Mouse (Mus musculus): ENCODE results near the gene Atpaf2.
A peak's percentile ranks its signal among the peaks of the same experiment; 100 is the strongest.
"Not testable (repeated sequence)": the region's sequence is repeated elsewhere in the genome, so short reads cannot be mapped to it uniquely, and the experiment has no call there.

The Atpaf2 gene

DNA sequence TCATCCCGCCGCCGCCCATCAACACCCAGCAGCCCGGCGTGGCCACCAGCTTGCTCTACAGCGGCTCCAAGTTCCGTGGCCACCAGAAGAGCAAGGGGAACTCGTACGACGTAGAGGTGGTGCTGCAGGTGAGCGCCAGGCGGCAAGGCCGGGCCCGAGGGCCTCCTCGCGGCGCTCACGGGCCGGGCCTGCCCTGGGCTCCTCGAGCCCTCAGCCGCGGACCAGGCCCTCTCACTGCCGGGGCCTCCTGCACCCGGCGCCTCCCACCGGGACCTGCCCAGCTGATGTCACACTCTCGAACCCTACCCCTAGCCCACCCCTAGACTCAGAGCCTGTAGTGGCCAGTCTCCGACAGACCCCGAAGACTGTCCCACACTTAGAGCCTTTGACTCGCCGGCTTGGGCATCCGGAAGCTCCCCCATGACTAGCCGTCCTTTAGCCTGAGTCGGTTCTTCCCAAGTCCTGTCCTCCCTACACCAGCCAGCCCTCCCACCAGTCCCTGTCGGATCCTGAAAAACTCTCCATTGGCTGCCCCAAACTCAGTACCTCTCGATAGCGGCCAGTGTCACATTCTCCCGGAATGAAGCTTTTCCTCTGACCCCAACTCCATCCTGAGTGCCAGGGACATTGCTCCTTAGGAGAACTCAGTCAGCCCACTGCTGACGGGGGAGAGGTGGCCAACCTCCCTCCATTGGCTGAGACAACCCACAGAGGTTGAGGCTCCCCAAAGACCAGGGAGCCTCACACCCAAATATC lies at the start of gene Atpaf2:
Gene Atpaf2 (minus strand): TSS at position 741 of the 756 bp plus-strand sequence.
- peak; percentile 52 for DNase-seq

DNA sequence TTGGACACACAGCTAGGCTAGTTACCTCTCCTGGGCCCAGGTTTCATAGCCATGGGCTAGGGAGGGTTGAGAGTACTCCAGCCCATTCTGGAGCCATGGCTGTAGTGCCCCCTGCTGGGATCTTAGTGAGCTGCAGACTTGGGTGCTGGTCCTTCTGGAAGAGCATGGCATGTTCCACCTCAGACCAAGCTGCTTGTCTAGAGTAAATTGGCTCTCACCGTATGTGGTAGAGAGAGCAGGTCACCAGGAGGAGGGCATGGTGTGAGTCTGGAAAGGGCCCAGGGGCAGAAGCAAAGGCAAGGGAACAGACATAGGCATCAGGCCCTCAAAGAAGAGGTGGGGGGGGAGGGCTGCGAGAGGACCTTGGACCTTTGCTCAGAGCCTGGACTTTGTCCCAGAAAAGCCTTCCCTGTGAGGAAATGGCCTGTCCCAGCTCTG lies 47.7 kb upstream of the Atpaf2 start:
- peak; percentile 49 for DNase-seq

DNA sequence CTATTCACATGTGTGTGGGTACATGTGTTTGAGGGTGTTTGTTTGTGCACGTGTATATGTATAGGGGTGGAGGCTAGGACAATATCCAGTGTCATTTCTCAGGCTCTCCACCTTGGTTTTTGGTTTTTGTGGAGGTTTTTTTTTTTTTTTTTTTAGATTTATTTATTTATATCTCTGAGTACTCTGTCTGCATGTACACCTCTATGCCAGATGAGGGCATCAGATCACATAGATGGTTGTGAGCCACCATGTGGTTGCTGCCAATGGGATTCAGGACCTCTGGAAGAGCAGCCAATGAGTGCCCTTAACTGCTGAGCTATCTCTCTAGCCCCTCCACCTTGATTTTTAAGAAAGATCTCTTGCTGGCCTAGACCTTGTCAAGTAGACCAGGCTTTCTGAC lies 39.7 kb upstream of the Atpaf2 start:
- DNase-seq, result peak; percentile 32

DNA sequence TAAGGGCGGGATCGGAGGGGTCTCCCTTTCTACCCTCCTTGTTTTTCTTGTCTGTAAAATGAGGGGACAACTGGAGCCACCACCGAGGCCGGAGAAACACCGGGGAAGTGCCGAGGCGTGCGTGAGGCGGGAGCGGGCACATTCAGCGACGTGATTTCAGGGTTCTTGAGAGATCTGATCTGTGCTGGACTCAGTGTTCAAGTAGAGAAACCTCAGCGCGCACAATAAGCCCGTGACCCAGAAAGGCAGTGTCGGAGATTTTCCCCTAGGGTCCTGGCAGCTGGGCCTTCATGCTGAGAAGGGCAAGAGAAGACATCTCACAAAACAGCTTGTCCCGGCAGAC lies 36.5 kb upstream of the Atpaf2 start:
- no peak for DNase-seq

DNA sequence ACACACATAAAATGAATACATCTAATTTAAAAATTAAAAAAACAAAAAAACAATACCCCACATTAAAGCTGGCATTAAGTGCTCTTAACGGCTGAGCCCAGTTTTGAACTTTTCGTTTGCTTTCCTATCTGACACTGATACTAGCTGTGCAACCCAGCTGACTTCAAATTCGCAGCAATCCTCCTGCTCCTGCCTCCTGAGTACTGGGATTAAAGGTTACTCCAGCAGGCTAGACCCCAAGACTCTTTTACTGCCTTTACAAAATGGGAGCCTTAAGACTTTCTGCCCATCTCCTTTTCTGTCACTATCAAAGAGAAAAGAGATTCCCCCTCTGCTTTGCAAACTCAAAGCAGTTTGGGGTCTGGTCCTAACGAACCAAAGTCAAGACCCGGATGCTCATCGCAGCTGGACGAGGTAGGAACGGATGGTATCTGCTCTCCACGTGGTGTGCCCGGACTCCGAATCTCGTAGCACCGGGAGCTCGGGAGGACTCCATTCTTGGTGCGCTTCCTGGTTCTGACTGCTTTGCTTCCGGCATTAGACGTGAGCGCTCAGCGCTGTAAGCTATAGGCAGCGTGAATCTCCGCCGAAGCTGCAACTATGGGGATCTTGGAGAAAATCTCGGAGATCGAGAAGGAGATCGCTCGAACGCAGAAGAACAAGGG lies 36.0 kb upstream of the Atpaf2 start, which contains the start of gene Drg2:
Gene Drg2 (plus strand): TSS at position 512 of the 665 bp plus-strand sequence.
- peak; percentile 96 for DNase-seq

DNA sequence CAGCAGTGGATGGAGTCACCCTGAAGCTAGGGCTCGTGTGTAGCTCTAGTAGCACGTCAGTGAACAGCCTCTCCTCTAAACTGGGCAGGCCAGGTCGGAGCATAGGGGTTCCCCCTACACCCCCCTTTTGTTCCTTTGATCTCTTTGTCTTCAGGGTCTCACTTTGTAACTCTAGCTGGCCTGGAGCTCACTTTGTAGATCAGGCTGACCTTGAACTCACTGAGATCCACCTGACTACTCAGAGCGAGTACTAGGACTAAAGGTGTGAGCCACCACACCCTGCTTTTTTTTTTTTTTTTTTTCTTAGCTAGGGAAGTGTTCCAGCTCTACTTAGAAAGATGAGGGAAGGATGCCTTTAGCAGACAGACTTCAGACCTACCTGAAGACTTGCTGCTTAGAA lies 25.8 kb upstream of the Atpaf2 start:
- DNase-seq, result no peak

DNA sequence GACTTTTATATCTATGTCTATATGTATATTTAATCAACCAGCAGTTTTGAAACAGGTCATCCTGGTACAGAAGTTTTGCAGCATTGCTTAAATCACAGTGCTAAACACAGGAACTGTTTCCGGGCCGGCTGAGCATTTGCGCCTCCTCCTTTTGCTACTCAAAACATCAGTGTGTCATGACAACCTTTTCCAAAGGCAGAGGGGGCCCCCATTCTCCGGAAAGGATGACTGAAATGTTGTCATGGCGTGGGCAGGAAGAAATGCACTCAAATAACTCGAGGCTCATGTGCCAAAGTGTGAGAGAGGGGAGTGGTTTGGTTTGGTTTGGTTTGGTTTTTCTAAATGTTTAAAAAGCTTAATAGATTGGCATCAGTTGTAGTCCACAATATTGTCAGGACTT lies 24.6 kb upstream of the Atpaf2 start:
- DNase-seq, result no peak

DNA sequence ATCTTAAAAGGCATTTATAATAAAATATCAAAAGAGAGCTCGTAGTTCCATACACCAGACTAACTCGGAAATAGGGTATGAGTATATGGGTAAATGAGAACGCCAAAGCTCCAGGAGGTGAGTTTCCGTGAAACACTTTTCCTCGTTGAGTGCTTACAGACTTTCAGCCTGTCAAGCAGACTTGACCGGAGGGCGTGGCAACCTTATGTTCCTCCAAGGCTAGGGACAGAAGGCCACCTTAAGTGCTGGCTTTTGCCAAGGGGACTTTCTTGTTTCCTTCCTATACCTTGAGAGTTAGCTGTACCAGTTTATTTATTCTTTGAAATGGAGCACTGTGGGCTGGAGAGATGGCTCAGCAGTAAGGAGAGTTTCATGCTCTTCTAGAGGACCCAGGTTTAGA lies 21.9 kb upstream of the Atpaf2 start:
- no peak for DNase-seq

DNA sequence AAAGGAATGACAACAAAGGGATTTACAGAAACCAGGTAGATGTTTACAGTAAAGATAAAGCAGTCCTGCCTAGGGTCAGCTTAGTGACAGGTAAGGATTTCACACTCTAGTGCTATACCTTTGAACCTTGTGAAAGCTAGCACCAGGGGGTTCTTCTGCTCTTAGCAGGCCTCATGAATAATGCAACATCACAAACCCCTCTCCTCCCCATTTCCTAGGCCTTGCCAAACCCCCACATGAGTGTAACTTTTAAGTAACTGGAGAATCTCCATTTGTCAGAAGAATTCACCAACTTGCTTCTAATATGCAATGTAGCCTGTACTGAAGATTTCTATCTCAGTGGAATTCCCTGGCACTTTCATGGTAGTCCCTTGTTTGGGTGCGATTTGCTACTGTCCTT lies 21.4 kb upstream of the Atpaf2 start:
- DNase-seq, result not testable (repeated sequence)

DNA sequence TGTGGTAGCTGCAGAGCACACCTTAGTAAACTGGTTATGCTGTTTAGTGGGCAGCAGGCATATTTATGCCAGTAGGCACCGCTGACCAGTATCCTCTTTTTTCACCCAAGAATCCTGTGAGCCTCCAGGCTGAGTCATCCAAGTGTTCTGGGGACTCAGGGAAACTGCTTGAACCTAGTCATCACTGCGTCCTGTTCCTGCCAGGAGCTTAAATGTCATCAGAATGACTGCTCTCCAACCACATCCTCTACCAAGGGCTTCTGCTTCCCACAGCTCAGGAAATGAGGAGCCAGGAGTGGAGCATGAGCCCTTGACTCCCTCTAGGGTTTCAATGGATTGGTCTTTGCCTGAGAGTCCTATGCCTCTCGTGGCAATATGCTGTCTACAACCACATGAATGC lies 18.4 kb upstream of the Atpaf2 start:
- no peak for DNase-seq

DNA sequence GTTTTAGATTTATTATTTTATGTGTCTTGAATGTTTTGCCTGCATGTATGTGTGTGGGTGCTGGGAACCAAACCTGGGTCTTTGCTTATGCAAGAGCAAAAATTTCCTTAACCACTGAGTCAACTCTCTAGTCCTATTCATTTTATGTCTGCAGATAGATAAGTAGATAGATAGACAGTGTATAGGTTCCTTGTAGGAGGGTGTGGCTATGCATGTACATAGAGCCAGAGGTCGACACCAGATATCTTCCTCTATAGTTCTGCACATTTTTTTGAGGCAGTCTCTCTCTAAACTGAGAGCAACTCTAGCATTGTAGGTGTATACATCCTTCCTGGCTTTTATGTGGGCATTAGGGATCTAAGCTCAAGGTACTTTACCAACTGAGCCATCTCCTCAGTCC lies 16.9 kb upstream of the Atpaf2 start:
- DNase-seq, result no peak

DNA sequence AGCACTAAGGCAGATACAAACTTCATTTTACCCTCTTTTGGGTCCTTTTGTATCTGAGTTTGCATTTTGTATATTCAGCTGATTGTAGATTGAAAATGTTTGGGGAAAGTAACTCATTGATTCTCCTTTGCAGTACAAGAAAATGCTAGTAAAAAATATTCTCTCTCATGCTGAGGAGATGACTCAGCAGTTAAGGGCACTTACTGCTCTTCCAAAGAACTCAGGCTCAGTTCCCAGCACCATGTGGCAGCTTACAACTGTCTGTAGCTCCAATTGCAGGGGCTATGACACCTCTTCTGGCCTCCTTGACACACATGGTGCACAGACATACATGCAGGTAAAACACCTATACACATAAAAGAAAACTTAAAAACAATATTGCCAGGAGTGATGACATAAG lies 15.2 kb upstream of the Atpaf2 start:
- DNase-seq, result no peak

DNA sequence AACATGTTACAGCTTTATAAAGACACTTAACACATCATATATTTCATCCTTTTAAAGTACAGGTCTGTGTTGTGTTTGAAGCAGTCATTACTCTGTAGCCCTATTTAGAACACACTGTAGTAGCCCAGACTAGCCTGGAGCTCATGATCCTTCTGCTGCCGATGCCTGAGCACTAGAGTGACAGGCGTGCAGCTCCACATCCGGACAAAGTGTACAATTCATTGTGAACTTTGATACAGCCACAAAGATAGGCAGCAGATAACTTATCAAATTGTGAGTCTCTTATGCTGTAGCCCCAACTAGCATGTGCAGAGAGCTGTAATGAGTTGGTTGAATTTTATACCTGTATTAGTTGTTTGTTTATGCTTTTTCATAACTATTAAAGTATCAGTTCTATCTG lies 9.4 kb upstream of the Atpaf2 start:
- no peak for DNase-seq

DNA sequence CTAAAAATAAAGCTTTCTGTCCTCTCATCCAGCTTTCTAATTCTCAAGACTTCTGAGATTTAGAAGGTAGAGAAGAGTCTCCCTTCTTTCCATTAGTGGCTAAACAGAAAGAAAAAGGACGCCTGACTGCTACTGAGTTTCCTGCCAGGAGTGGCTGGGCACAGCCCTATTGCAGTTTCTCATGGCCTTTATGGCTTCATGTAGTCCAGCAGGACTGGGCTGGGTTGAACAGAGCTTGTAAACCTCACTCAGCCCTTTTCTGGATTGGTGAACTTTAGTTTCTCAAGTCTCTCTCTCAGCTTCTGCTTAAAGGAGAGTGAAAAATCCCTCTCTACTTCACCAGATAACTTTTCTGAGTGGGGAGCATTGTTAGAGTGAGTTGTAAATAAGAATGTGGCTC lies 8.2 kb upstream of the Atpaf2 start:
- DNase-seq, result no peak

DNA sequence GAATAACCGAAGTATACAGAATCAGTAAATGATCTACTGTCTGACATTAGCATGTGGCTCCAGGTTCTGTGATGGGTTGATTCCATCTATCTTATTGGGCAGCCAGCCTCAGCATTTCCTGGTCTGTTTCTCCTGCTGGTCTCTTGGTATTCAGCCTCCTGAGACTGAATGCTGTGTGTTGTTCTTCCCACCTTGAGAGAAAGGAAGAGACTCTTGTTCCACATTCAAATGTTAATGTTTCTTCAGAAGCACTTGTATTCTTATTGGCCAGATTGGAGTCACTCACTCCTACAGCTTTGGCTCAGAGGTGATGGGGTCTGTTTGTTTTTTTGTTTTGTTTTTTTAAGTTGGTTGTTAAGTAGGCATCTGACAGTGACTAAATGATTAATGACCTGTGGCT lies 4.7 kb upstream of the Atpaf2 start:
- no peak for DNase-seq

DNA sequence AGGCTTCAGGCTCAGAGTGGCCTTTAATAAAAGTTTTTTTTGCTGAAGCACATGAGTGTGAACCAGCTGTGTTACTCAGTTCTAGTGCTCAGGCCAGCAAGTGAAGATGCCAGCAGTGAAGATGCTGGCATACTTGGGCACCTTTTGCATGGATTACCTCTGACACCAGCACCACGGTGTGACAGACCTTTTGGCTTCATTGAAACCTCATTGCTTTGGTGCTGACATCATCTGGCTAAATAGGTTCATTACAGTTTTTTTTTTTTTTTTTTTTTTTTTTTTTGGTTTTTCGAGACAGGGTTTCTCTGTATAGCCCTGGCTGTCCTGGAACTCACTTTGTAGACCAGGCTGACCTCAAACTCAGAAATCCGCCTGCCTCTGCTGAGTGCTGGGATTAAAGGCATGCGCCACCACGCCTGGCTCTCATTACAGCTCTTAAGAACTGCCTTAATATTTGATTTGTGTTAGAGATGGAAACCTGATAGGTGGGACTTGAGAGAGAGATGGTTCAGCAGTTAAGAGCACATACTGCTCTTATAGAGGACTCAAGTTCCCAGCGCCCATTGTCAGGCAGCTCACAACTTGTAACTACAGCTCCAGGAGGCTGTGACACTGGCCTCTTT lies 3.9 kb upstream of the Atpaf2 start:
- DNase-seq, result peak; percentile 35

DNA sequence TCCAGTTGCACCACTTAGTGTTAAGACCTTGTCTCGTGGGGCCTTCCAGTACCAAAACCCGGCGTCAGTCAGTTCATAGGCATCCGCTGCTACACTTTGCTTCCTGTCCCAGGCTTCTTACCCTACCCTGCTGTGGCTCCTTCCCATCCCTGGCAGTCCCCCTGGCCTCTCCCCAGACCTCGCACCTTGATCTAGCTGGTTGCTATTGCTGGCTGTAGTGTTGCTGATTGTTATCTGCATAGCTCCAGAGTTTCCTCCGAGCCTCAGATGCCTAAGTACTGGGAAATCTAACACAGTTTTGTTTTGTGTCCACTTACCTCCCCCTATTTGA lies 181 bp upstream of the Atpaf2 start:
- DNase-seq, result no peak

DNA sequence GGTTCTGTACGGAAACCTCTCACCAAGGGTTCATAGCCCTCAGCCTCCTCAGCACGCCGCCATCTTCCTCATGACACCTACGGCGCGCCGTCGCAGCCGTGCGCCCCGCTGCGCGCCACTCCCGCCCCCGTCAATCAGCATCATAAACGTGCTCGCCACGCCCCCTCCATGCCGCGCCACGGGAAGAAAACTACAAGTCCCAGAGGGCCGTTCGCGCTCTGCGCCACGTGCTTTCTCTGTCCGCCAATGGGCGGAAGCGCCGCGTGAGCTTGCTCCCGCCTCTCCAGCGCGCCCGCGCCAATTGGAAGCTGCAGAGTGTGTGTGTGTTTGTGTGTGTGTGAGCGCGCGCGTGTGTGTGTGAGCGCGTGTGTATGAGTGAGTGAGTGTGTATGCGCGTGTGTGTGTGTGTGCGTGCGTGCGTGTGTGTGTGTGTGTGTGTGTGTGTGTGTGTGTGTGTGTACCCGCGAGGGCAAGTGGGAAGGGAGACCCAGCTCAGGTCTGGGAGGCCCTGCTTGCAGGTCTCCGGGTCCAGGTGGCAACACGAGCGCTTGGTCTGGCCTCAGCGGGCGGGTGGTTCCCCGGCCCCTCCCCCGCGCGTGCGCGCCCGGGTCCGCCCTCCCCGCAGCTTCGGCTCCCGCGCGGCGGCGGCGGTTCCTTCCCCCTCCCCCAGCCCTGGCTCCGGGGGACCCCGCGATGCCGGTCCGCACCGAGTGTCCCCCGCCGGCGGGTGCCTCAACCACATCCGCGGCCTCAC lies 1.1 kb downstream of the Atpaf2 start, which contains the start of gene Gid4:
Gene Gid4 (plus strand): TSS at position 183 of the 754 bp plus-strand sequence.
- DNase-seq, result peak; percentile 99

DNA sequence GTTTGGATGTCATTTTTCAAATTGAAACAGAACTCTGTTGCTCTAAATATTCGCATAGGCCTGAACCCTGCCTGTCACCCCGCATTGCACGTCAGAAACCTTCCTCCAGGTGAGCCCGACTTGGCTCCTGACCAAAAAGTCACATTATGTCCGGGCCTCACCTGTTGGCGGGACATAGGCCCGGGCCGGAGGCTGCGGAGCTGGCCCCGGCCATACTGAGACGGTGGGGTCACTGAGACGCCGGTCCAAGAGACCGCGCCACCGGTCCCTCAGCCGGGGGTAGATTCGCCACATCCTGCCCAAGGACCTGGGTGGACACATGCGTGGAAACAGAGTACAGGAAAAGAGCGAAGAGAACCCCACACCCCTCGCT lies 1.7 kb downstream of the Atpaf2 start:
- DNase-seq, result no peak

DNA sequence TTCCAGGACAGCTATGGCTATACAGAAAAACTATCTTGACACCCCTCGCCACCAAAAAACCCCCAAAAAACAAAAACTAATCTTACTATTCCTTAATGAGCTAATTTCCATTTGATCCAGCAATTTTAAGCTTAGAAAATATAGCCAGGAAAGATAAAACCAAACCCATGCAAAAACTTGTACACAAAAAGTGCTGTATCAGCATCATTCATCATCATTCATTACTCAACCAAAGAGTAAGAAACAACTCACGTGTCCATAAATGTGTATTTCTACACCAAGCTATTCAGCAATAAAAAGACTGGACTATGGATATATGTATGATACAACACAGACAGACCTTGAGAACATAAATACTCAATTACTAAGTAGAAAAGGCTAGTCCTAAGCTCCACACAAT lies 5.3 kb downstream of the Atpaf2 start:
- no peak for DNase-seq

DNA sequence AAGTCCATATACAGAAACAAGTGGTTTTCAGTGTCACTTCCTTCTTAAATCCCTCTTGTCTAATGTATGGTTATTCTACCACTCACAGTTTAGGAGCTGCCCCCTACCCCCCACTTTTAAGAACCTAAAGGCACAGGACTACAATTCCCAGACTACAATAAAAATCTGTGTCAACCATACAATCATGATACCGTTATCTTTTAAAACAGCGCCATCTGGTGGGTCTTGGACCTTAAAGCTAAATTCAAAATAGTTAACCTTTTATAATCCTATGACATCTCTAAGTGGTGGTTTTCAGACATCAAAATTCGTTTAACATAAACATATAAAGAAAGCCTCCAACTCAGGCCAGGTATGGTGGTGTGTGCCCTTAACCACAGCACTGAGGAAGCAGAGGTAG lies 6.1 kb downstream of the Atpaf2 start:
- DNase-seq, result peak; percentile 82

DNA sequence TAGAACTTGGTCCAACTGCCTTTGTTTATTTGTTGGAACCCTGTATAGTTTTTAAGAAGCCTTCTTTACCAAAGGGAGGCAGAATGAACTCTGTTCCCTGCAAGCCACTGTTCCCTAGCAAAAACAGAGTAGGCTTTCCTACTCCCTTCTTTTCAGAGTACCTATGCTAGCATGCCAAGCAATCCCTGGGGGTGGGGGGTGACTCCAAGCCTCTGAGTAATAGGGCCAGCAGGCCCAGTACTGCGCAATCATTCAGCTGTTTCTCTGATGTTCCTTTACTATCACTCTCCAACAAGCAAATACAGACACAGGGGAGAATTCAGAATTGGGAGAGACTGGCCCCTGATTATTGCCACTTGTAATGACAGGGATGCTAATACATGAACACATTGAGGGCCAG lies 11.7 kb downstream of the Atpaf2 start:
- no peak for DNase-seq

DNA sequence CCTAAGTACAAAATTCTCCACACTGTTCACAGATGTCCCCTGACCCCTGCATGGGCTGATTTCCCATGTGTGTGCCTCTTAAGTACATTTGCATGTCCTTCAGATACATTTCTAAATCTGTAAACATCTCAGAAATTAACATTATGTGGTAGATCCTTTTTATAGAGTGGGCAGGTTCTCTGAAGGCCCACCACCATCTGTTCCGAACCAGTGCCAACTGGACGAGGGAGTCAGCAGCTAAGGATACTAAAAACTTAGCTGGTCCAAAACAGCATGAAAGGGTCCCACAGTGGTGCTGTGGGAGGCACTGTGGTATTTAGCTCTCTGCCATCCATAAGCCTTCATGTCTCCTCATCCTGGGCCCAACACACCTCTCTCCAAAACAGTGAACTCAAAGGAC lies 21.1 kb downstream of the Atpaf2 start:
- DNase-seq, result no peak

DNA sequence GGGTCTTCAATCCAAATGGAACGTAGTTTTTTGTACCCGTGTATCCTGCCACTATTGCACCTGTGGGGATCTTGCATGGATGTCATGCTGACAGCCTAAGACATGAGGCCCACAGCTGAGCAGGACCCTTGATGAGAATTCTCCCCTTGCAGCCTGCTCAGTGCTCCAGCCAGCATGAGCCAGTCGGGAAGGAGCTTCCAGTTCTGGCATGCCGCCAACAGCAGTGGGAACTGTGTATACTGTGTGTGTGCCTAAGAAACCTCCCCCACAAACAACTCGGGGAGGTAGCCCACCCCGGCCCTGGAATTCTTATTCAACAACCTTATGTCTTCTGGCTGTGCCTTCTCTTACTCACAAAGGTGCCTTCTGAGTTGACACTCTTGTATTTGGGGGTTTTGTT lies 21.7 kb downstream of the Atpaf2 start:
- DNase-seq, result peak; percentile 61
